Mouse (Mus musculus) stomach, postnatal 0 days (tissue): ENCODE measurements at regions not wholly inside any gene's neighbourhood (a gene's known extent, or its start where the extent isn't known, plus 50 kb on each side); places are given as distances from the start of the nearest gene placed in this dataset.
"Not testable (repeated sequence)": the region's sequence is repeated elsewhere in the genome, so short reads cannot be mapped to it uniquely, and the experiment has no call there.

ENCODE experiments used
- ATAC-seq: fragments of 200-750 bp; cut with Nextera tagmentation; 2 replicates; pipeline ENCODE4 v1.8.0; 2017; ENCODE audit not compliant: low FRiP score, low TSS enrichment
- DNase-seq: peaks from one replicate; pipeline ENCODE4 v3.0.0-alpha.2; 2016; ENCODE audit warnings: low spot score
- H3K27ac ChIP-seq: fragments of 300-500 bp; sonication (generic); replicated peaks from 2 replicates; pipeline ENCODE4 v1.5.1; 2014; ENCODE audit warnings: mild to moderate bottlenecking, control low read depth
- H3K27me3 ChIP-seq: fragments of 300-500 bp; sonication (generic); 2 replicates; pipeline ENCODE4 v1.6.1; 2014; ENCODE audit warnings: low read length; ENCODE audit not compliant: control insufficient read depth, insufficient read depth
- H3K36me3 ChIP-seq: fragments of 300-500 bp; sonication (generic); 2 replicates; pipeline ENCODE4 v1.6.1; 2014; ENCODE audit warnings: low read length, mixed read lengths; ENCODE audit not compliant: control insufficient read depth, insufficient read depth
- H3K4me1 ChIP-seq: fragments of 300-500 bp; sonication (generic); replicated peaks from 2 replicates; pipeline ENCODE4 v1.6.1; 2014; ENCODE audit warnings: antibody characterized with exemption; ENCODE audit not compliant: control insufficient read depth, insufficient read depth
- H3K4me2 ChIP-seq: fragments of 300-500 bp; sonication (generic); replicated peaks from 2 replicates; pipeline ENCODE4 v1.6.1; 2014; ENCODE audit warnings: low read depth, mild to moderate bottlenecking, control low read depth, moderate library complexity
- H3K4me3 ChIP-seq: fragments of 300-500 bp; sonication (generic); 2 replicates; pipeline ENCODE4 v1.5.1; 2014; ENCODE audit warnings: low read depth, low read length, control low read depth
- H3K9ac ChIP-seq: fragments of 300-500 bp; sonication (generic); 2 replicates; pipeline ENCODE4 v1.6.1; 2014; ENCODE audit warnings: mild to moderate bottlenecking, low read length, control low read depth, mixed read lengths
- H3K9me3 ChIP-seq: fragments of 300-500 bp; sonication (generic); 2 replicates; pipeline ENCODE4 v1.6.1; 2016; ENCODE audit warnings: low read length; ENCODE audit not compliant: control insufficient read depth
- CTCF ChIP-seq: IDR thresholded peaks from 2 replicates; pipeline ENCODE4 v1.5.1; 2016; ENCODE audit warnings: antibody characterized with exemption, low read depth, mild to moderate bottlenecking, moderate library complexity
- EP300 ChIP-seq: optimal IDR thresholded peaks from 2 replicates; pipeline ENCODE3; 2016; ENCODE audit warnings: antibody characterized with exemption
- WGBS: fragments of 180-500 bp; shearing (Covaris S2); extraction: QIAGEN DNeasy Blood & Tissue Kit; methylation state at CpG from one replicate; pipeline ENCODE4 v1.1.7; 2014; 5-methylcytosine and 5-hydroxymethylcytosine counted together

DNA sequence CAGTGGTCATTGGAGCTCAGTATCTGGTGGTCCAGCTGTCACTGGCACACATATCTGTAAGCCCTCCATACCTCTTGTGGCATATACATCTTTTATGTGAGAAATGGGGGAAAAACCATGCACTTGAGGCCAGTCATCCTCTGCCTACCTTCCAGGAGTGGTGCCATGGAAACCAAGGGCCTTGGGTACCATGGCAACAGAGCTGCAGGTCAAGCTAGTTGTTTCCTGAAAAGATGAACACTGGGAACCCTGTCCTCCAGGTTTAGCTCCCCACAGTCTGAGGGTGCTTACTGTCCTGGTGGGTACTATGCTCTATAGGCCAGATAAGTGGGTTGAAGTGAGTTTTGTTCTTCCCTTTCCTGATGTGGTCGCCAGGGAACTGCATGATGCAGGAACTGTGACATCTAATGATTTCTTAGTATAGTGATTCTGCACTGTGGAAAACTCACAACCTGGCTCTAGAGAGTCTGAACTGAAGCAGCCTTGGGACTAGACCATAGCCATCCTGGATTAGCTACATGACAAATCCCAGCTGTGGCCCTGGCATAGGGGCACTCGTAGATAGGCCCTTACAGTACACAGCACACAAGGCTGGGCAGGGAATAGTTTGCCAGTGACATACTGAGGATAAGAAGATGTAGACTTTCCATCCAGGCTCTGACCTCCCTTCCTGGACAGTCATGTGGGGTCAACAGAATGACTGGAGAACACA is 308.7 kb upstream of the Shh start:
- Histone ChIP-seq H3K36me3 (no peaks in the 10 kb centered on the region), H3K27me3 (no peaks in the 10 kb centered on the region), H3K27ac (no peak overlapping the region), H3K4me3 (no peak overlapping the region), H3K4me1 (no peaks in the 10 kb centered on the region), H3K4me2 (no peak overlapping the region), H3K9me3 (no peaks in the 10 kb centered on the region), H3K9ac (no peak overlapping the region)
- ATAC-seq (no peak), DNase-seq (no peak)
- WGBS = 66% methylated on average over 2 of the region's 2 CpGs
- TF ChIP-seq EP300 (no peak), CTCF (no peak)

DNA sequence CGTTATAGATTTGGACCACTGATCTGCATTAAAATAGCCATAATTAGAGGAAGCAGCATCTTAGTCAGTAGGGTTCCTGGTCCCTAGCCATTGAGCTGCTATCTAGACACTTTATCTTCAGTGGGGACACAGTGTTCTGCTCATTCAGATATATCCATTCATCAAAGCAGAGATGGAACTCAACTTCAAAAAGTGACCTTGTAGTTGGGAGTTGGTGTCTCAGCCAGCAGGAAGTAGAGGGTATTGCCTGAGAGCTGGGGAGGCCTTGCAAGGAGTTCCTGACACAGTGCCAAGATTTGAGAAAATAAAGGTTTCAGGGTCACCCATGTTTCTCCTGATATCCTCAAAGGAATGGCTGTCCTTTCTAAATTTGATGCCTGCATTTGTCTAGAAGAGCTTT is 304.7 kb upstream of the Shh start:
- Histone ChIP-seq H3K9ac (no peak overlapping the region), H3K27ac (no peak overlapping the region), H3K4me1 (no peaks in the 10 kb centered on the region), H3K4me2 (no peak overlapping the region), H3K27me3 (no peaks in the 10 kb centered on the region), H3K9me3 (no peaks in the 10 kb centered on the region), H3K36me3 (no peaks in the 10 kb centered on the region), H3K4me3 (no peak overlapping the region)
- DNase-seq = no peak
- WGBS = 82% methylated on average over 1 of the region's 1 CpGs
- TF ChIP-seq CTCF = no peak
- TF ChIP-seq EP300 = no peak
- ATAC-seq = no peak

DNA sequence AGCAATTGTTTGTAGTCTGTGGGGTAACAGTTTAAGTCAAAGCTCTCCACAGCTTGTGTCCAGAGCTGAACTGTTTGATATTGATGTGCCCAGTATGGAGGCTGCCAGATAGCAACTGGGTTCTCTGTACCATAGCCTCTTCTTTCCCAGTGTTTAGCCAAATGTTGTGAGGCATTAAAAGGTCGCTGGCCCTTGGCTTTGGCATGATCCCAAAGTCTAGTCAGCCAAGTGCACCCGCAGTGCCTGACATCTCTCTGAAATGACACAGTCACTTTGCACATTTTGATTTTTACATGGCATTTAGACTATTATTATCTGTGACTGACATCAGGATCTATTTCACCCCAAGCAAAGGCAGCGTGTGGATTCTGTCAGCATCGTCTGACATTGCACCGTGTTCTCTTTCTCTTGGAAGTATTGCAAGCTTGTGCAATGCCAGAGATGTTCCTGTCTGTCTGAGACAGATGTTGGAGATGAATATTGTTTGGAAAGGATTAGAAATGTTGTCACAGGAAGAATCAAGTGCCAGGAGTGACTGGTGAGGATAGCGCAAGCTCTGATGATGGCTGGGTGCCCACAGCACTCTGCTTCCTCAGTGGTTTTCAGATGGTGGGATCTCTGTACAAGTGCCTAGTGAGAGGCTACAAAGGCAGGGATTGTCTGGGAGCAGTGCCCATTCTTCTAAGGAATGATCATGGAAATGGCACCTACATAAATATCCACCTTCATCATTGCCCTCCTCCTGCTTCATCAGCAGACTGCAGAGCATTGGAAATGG is 289.3 kb upstream of the Shh start:
- ATAC-seq (no peak), DNase-seq (no peak)
- Histone ChIP-seq H3K4me1 (no peaks in the 10 kb centered on the region), H3K9ac (no peak overlapping the region), H3K27ac (no peak overlapping the region), H3K4me3 (no peak overlapping the region), H3K27me3 (no peaks in the 10 kb centered on the region), H3K4me2 (no peak overlapping the region), H3K36me3 (no peaks in the 10 kb centered on the region), H3K9me3 (no peaks in the 10 kb centered on the region)
- no peak for TF ChIP-seq CTCF
- no peak for TF ChIP-seq EP300
- 69% methylated on average over 6 of the region's 6 CpGs for WGBS

DNA sequence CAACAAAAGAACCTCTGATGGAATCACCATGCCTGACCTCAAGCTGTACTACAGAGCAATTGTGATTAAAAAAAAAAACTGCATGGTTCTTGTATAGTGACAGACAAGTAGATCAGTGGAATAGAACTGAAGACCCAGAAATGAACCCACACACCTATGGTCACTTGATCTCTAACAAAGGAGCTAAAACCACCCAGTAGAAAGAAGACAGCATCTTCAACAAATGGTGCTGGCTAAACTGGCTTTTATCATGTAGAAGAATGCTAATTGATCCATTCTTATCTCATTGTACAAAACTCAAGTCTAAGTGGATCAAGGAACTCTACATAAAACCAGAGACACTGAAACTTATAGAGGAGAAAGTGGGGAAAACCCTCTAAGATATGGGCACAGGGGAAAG is 284.8 kb upstream of the Shh start:
- not testable (repeated sequence) for H3K4me2 ChIP-seq, H3K9ac ChIP-seq, H3K4me3 ChIP-seq, H3K9me3 ChIP-seq, DNase-seq, H3K4me1 ChIP-seq, H3K36me3 ChIP-seq, H3K27ac ChIP-seq, H3K27me3 ChIP-seq, ATAC-seq

DNA sequence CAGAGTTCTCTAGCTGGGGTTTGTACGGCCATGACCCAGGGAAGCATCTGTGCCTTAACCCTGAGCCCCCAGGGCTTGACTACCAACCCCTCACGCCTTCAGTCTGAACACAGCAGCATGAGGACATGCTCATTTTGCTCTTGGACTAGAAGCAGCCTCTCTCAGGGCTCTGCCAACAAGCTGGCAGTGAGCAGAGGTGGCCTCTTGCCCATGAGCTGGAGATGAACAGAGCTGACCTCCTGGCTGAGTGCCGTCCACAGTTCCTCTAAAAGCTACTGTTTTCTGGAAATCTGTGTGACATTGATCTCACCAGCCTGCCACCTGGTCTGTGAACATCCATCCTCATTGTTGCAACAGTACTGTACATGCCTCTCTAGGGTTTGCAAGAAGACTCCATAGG is 267.7 kb upstream of the Shh start:
- Histone ChIP-seq H3K4me1 (no peaks in the 10 kb centered on the region), H3K9ac (no peak overlapping the region), H3K27ac (no peak overlapping the region), H3K4me2 (no peak overlapping the region), H3K9me3 (no peaks in the 10 kb centered on the region), H3K4me3 (no peak overlapping the region), H3K27me3 (no peaks in the 10 kb centered on the region), H3K36me3 (no peaks in the 10 kb centered on the region)
- ATAC-seq = no peak
- WGBS = 70% methylated on average over 3 of the region's 3 CpGs
- TF ChIP-seq CTCF (no peak), EP300 (no peak)
- DNase-seq = no peak

DNA sequence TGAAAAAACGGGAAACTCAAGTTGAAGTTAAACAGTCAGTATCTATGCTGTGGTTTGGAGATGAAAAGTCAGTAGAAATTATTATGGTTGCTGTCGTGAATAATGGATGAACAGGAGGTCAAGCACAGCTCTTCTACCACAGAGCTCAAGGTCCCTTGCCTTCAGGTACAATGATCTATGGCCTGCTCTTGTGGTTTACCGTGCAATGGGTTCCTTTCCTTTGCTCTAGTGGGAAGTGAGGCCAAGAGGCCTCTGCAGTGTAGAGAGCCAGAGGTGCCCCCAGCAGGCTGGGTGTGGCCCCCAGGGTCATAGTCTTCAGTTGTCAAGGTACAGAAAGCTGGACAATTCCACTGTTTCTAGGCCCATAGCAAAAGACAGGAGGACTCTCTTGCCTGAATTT is 255.0 kb upstream of the Shh start:
- Histone ChIP-seq H3K27me3 (no peaks in the 10 kb centered on the region), H3K4me1 (no peaks in the 10 kb centered on the region), H3K36me3 (no peaks in the 10 kb centered on the region), H3K27ac (no peak overlapping the region), H3K9ac (no peak overlapping the region), H3K4me2 (no peak overlapping the region), H3K9me3 (no peaks in the 10 kb centered on the region), H3K4me3 (no peak overlapping the region)
- TF ChIP-seq EP300 (no peak), CTCF (no peak)
- ATAC-seq (no peak), DNase-seq (no peak)
- 49% methylated on average over 3 of the region's 3 CpGs for WGBS
